Mouse (Mus musculus) small intestine, adult 2 months (tissue): ENCODE results near the gene Asap3.

Experiments
- CTCF ChIP-seq: fragments of 200-500 bp; IDR thresholded peaks from 2 replicates; pipeline ENCODE4 v1.5.1; 2012; ENCODE audit warnings: low read depth, mild to moderate bottlenecking, control low read depth, inconsistent platforms, low read length, moderate library complexity, mixed read lengths; ENCODE audit not compliant: insufficient replicate concordance, insufficient read length; ENCODE audit errors: extremely low read depth
- POLR2A ChIP-seq: fragments of 200-500 bp; IDR thresholded peaks from 2 replicates; pipeline ENCODE4 v1.6.1; 2012; ENCODE audit warnings: low read depth, mild to moderate bottlenecking, control low read depth, inconsistent platforms, low read length, moderate library complexity

DNA sequence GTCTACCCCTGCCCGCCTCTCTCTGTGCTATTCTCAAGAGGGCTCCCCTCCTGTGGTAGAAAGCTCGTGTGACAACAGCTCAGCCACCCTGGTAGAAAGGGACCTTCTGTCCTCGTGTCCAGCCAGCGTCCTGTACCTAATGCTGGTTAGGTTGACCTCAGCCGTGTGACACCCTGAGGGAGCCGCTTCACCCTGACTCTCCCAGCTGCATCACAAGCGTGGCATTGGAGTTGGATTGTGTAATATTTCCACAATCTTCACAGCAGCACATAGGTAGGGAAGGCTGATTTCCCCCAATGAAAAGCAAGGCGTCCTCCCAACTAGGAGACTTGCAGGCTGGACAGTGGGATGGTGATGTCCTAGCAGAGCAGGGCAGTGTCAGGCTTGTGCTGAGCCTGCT is 19.9 kb upstream of the Asap3 start:
- TF ChIP-seq POLR2A: 0 out of 2 replicates have a peak, but pooled peaks have one; percentile 26
- TF ChIP-seq CTCF: no peak
